In the genomic region with DNA sequence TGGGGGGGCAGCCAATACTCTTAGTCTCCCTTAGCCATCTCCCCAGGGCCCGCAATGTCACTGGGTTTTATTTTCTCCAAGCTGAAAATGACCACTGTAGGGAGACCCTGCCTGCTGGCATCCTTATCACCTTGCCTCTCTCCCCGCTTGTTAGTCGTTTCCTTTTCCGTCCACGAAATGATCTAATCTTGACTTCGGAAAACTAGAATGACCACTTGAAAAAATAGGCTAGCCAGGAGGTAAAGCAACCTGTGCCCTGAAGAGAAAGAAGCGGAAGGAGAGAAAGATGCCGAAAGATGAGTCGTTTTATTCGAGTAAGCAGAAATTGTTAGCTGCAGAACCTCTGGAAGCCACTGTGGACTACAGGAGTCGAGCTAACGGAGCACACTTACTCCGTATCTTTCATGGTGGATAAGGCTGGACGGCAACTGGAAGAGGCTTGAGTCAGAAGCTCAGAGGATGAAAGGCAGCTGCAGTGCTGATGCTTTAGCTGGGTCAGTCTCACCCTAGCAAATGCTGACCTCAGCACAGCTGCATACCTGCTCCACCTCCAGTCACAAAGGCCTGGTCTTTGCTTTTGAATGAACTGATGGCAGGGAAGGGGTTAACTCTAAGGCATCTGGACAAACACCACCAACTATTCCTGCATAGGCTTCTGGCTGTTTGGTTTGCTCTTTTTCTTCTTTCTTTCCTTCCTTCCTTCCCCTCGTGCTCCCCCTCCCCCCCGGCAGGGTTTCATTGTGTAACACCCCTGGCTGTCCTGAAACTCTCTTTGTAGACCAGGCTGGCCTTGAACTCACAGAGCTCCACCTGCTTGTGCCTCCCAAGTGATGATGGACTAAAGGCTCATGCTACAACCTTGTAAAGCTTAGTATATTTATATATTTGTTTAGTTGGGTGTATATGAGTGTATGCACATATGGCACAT, we compare ENCODE assay signal across 9 mouse cellular contexts. TPM values are rescaled to one million over a fixed set of nuclear protein-coding genes. Genes with fewer than 3 reads are reported as not detected.
A peak's percentile ranks its signal among the peaks of the same experiment; 100 is the strongest.
DNase-seq lines count a peak whose midpoint lies in the region; ATAC-seq and TF ChIP-seq lines count a peak whose summit lies in the region.
"Had no signal": no experiment of that assay in that cellular context is flagged by ENCODE, and none has a peak within 500 bp of the region (broad histone marks: within the 10 kb centered on the region; RNA-seq: fewer than 3 reads in every experiment).

No protein-coding gene starts in this region.

- H3K9me3 ChIP-seq in MEL (replicated peaks; ENCODE audit: insufficient read depth, low read length), result no peaks in the 10 kb centered on the region
- no peaks in the 10 kb centered on the region for H3K9me3 ChIP-seq in intestine, embryonic 15.5 days
- no peaks in the 10 kb centered on the region for H3K9me3 ChIP-seq in hindbrain, embryonic 10.5 days

- H3K4me3 ChIP-seq in liver, adult 2 months (ENCODE audit: insufficient read depth, low read depth, low read length), result no peak overlapping the region
- H3K4me3 ChIP-seq in MEL (ENCODE audit: control insufficient read depth in 1 of 2, insufficient read depth in 1 of 2, low read depth in 2 of 2, low read length in 2 of 2), result no peak overlapping the region
- no peak overlapping the region for H3K4me3 ChIP-seq in intestine, embryonic 15.5 days (replicated peaks)
- peak overlapping the region; percentile 47 for H3K4me3 ChIP-seq in small intestine, adult 2 months (ENCODE audit: low read depth, low read length)
- no peak overlapping the region for H3K4me3 ChIP-seq in hindbrain, embryonic 10.5 days

- no peak for ATAC-seq in intestine, embryonic 15.5 days
- no peak for ATAC-seq in cerebellum, adult (ENCODE audit: insufficient number of reproducible peaks, low FRiP score, low TSS enrichment)
- ATAC-seq: hindbrain, embryonic 16.5 days had no signal

- no peak for TF ChIP-seq RAD21 in MEL (IDR thresholded peaks at IDR 0.05; ENCODE audit: low read depth, low read length)

- no peak overlapping the region for H3K4me2 ChIP-seq in intestine, embryonic 15.5 days (replicated peaks)

- no peak for TF ChIP-seq CTCF in liver, adult 2 months (IDR thresholded peaks at IDR 0.05; ENCODE audit: low read depth, low read length)
- TF ChIP-seq CTCF in MEL (IDR thresholded peaks at IDR 0.05 in 2 of 3, conservative IDR thresholded peaks at IDR 0.05 in 1 of 3; ENCODE audit: control insufficient read depth in 1 of 3, insufficient read depth in 1 of 3, low read depth in 2 of 3, low read length in 3 of 3, poor library complexity in 1 of 3, severe bottlenecking in 1 of 3), result no peak
- no peak for TF ChIP-seq CTCF in small intestine, adult 2 months (IDR thresholded peaks at IDR 0.05; ENCODE audit: extremely low read depth, insufficient read length, insufficient replicate concordance, low read depth, low read length)

- TF ChIP-seq EP300 in MEL (IDR thresholded peaks at IDR 0.05; ENCODE audit: low read depth in 1 of 2, low read length in 2 of 2), result no peak

- H3K79me2 ChIP-seq in liver, adult 2 months (ENCODE audit: control insufficient read depth, insufficient read depth, low read length), result peaks cover 18% of the 10 kb centered on the region; the same call in 1 of the 2 replicates
- H3K79me2 ChIP-seq in MEL (ENCODE audit: control insufficient read depth, insufficient read depth, low read length, poor library complexity), result peaks cover 5% of the 10 kb centered on the region; the same call in 1 of the 2 replicates

- no peak for TF ChIP-seq POLR2A in liver, adult 2 months (IDR thresholded peaks at IDR 0.05; ENCODE audit: extremely low read depth, insufficient read depth, low read length)
- TF ChIP-seq POLR2A in MEL (IDR thresholded peaks at IDR 0.05; ENCODE audit: control insufficient read depth in 1 of 2, insufficient read depth in 1 of 2, low read depth in 1 of 2, low read length in 2 of 2, poor library complexity in 1 of 2), result no peak
- no peak for TF ChIP-seq POLR2A in small intestine, adult 2 months (IDR thresholded peaks at IDR 0.05; ENCODE audit: low read depth, low read length)

- H3K27me3 ChIP-seq in liver, adult 2 months (ENCODE audit: control insufficient read depth, insufficient read depth, low read length), result no peaks in the 10 kb centered on the region
- no peaks in the 10 kb centered on the region for H3K27me3 ChIP-seq in MEL (ENCODE audit: control insufficient read depth in 1 of 2, insufficient read depth in 2 of 2, low read length in 2 of 2)
- H3K27me3 ChIP-seq in intestine, embryonic 15.5 days (replicated peaks), result no peaks in the 10 kb centered on the region
- H3K27me3 ChIP-seq in small intestine, adult 2 months (ENCODE audit: control insufficient read depth, insufficient read depth, low read length), result no peaks in the 10 kb centered on the region
- peaks cover 42% of the 10 kb centered on the region for H3K27me3 ChIP-seq in hindbrain, embryonic 10.5 days (ENCODE audit: insufficient read depth, poor library complexity, severe bottlenecking)

- peak overlapping the region; percentile 3; the same call in 1 of the 2 replicates for H3K27ac ChIP-seq in liver, adult 2 months (replicated peaks; ENCODE audit: insufficient read depth, low read depth, low read length)
- H3K27ac ChIP-seq in MEL (ENCODE audit: control insufficient read depth, low read depth, low read length), result peak overlapping the region; percentile 38; the same call in 1 of the 2 replicates
- peak overlapping the region; percentile 29 for H3K27ac ChIP-seq in intestine, embryonic 15.5 days
- peak overlapping the region; percentile 45 for H3K27ac ChIP-seq in small intestine, adult 2 months (ENCODE audit: insufficient read depth, low read depth, low read length)
- H3K27ac ChIP-seq in hindbrain, embryonic 10.5 days, result no peak overlapping the region

- H3K36me3 ChIP-seq in liver, adult 2 months (ENCODE audit: control insufficient read depth, insufficient read depth, low read length), result no peaks in the 10 kb centered on the region
- H3K36me3 ChIP-seq in MEL (ENCODE audit: control insufficient read depth in 1 of 2, insufficient read depth in 2 of 2, low read length in 2 of 2), result peaks cover 0 to 5% of the 10 kb centered on the region in 2 experiments; a peak in 2 of 4 replicates
- no peaks in the 10 kb centered on the region for H3K36me3 ChIP-seq in intestine, embryonic 15.5 days
- peaks cover 4% of the 10 kb centered on the region; the same call in 1 of the 2 replicates for H3K36me3 ChIP-seq in small intestine, adult 2 months (ENCODE audit: control insufficient read depth, insufficient read depth, low read length)
- peaks cover 29% of the 10 kb centered on the region for H3K36me3 ChIP-seq in hindbrain, embryonic 10.5 days

- WGBS in liver, adult 2 months, result 73% methylated on average over 16 of the region's 16 CpGs
- WGBS in intestine, embryonic 15.5 days, result 70% methylated on average over 16 of the region's 16 CpGs
- WGBS in small intestine, adult 2 months, result 67% methylated on average over 16 of the region's 16 CpGs
- WGBS in hindbrain, embryonic 10.5 days, result 80% methylated on average over 16 of the region's 16 CpGs

- H3K4me1 ChIP-seq in liver, adult 2 months (ENCODE audit: control insufficient read depth, insufficient read depth, low read length), result peaks cover 2% of the 10 kb centered on the region; the same call in 1 of the 2 replicates
- peaks cover 8 to 17% of the 10 kb centered on the region in 2 experiments for H3K4me1 ChIP-seq in MEL (ENCODE audit: control insufficient read depth in 1 of 2, insufficient read depth in 2 of 2, low read length in 2 of 2)
- H3K4me1 ChIP-seq in intestine, embryonic 15.5 days (replicated peaks), result peaks cover 15% of the 10 kb centered on the region
- peaks cover 5% of the 10 kb centered on the region for H3K4me1 ChIP-seq in small intestine, adult 2 months (ENCODE audit: control insufficient read depth, insufficient read depth, insufficient read length, low read length)
- peaks cover 26% of the 10 kb centered on the region for H3K4me1 ChIP-seq in hindbrain, embryonic 10.5 days (replicated peaks)

- DNase-seq in liver, adult 2 months (ENCODE audit: extremely low read depth, low read depth, low spot score), result no peak
- no peak for DNase-seq in liver
- no peak for DNase-seq in MEL (ENCODE audit: low read depth, low spot score)
- DNase-seq in hindbrain, embryonic 10.5 days (ENCODE audit: low spot score), result no peak
- DNase-seq: lung, postnatal 14 days had no signal

- H3K9ac ChIP-seq in liver, adult 2 months (ENCODE audit: low read depth, low read length), result no peak overlapping the region
- H3K9ac ChIP-seq in MEL (ENCODE audit: control insufficient read depth, low read depth, low read length, poor library complexity, severe bottlenecking), result no peak overlapping the region
- H3K9ac ChIP-seq in intestine, embryonic 15.5 days, result no peak overlapping the region

TF ChIP-seq in MEL, 35 proteins besides CTCF, POLR2A, EP300 and RAD21 (continues in another document):
- TF ChIP-seq MEF2A (IDR thresholded peaks at IDR 0.05; ENCODE audit: extremely low read depth, insufficient replicate concordance, low read depth, low read length, poor library complexity, severe bottlenecking), result no peak
- TF ChIP-seq CHD2 (IDR thresholded peaks at IDR 0.05; ENCODE audit: low read length), result no peak
- no peak for TF ChIP-seq GABPA (IDR thresholded peaks at IDR 0.05; ENCODE audit: low read depth, low read length)
- no peak for TF ChIP-seq ZMIZ1 (IDR thresholded peaks at IDR 0.05; ENCODE audit: low read depth, low read length)
- TF ChIP-seq MAZ (IDR thresholded peaks at IDR 0.05; ENCODE audit: low read depth, low read length), result no peak
- no peak for TF ChIP-seq MYB (IDR thresholded peaks at IDR 0.05; ENCODE audit: low read depth, low read length)
- TF ChIP-seq TBP (IDR thresholded peaks at IDR 0.05; ENCODE audit: low read depth, low read length), result no peak

RNA-seq across cellular contexts. Expression of gene Fnbp1, which starts 2.2 kb away (rescaled TPM):
- 5.2 and 7.4 TPM in 2 replicates for total RNA-seq in liver, adult 2 months (2014; rRNA removed)
- polyA plus RNA-seq in liver, adult 2 months (2012; rRNA removed), result 5.9 and 8.6 TPM in 2 replicates
- 3.4 and 4.7 TPM in 2 replicates for total RNA-seq in MEL (2012; rRNA removed)
- polyA plus RNA-seq in MEL (2012; ENCODE audit: insufficient read depth in 1 of 2, insufficient read length in 2 of 2, low read depth in 1 of 2, low replicate concordance in 2 of 2, missing spikeins in 1 of 2), result 10 to 100 TPM in 1 of 2 experiments, not detected in 1; 17.5 TPM
- 22.7 and 27.3 TPM in 2 replicates for polyA plus RNA-seq in intestine, embryonic 15.5 days (2015; fragmentation: Nextera tagmentation; extraction: Ambion mirVana)
- 20.3 and 28.6 TPM in 2 replicates for polyA plus RNA-seq in small intestine, adult 2 months (2012; rRNA removed)
- polyA plus RNA-seq in hindbrain, embryonic 10.5 days (2016; fragmentation: Nextera tagmentation; extraction: Ambion mirVana), result 14.7 and 16.0 TPM in 2 replicates

RNA-seq across cellular contexts. Expression of gene Gpr107, which starts 8.1 kb away (rescaled TPM):
- 10.0 and 11.4 TPM in 2 replicates for total RNA-seq in liver, adult 2 months (2014; rRNA removed)
- 6.8 and 8.3 TPM in 2 replicates for polyA plus RNA-seq in liver, adult 2 months (2012; rRNA removed)
- 18.3 and 20.0 TPM in 2 replicates for total RNA-seq in MEL (2012; rRNA removed)
- 10 to 100 TPM in 1 of 2 experiments, not detected in 1; 16.4 TPM for polyA plus RNA-seq in MEL (2012; ENCODE audit: insufficient read depth in 1 of 2, insufficient read length in 2 of 2, low read depth in 1 of 2, low replicate concordance in 2 of 2, missing spikeins in 1 of 2)
- 30.0 and 31.1 TPM in 2 replicates for polyA plus RNA-seq in intestine, embryonic 15.5 days (2015; fragmentation: Nextera tagmentation; extraction: Ambion mirVana)
- polyA plus RNA-seq in small intestine, adult 2 months (2012; rRNA removed), result 14.8 and 30.5 TPM in 2 replicates
- polyA plus RNA-seq in hindbrain, embryonic 10.5 days (2016; fragmentation: Nextera tagmentation; extraction: Ambion mirVana), result 35.1 and 35.5 TPM in 2 replicates
